ENCODE assay signal across 14 mouse cellular contexts in the genomic region with DNA sequence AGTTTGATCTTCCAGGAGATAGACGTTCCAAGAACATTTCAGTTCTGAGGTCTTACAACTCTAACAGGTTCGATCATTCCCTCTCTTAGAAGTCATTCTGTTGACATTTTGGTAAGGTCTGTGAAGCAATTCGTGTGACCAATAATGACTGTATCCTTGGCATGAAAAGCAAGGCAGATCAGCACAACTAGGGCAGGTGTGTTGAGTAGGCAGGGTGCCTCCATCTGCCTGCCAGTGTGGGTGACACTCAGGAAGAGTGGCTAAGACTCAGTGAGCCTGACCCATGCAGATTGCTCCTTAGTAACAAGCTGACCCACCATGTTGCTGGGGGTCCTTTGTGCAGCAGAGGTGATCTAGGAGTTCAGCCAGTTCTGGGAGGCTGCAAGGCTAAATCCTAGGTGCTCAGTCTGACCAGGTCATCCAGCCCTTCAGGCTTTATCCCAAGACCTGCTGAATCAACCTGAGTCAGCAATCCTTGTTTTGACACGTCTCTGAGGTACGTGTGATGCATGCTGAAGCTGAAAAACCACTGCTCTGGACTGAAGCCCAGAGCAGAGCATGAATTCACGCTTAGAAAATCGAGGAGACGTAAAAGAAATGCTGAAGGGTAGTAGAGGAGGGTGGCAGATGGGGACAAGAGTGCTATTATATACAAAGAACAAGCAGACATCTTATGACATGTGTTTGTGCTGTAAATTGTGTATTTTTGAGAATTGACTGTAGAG.
DNase-seq lines count a peak whose midpoint lies in the region; ATAC-seq lines count a peak whose summit lies in the region.
"Had no signal": no experiment of that assay in that cellular context is flagged by ENCODE, and none has a peak within 500 bp of the region (broad histone marks: within the 10 kb centered on the region; RNA-seq: fewer than 3 reads in every experiment).

No protein-coding gene starts in this region.

- H3K27me3 ChIP-seq in hindbrain, embryonic 15.5 days, result no peaks in the 10 kb centered on the region
- no peaks in the 10 kb centered on the region for H3K27me3 ChIP-seq in hindbrain, embryonic 12.5 days
- H3K27me3 ChIP-seq: limb, embryonic 13.5 days had no signal

- no peak overlapping the region for H3K27ac ChIP-seq in hindbrain, embryonic 15.5 days (replicated peaks)
- no peak overlapping the region for H3K27ac ChIP-seq in hindbrain, embryonic 12.5 days
- H3K27ac ChIP-seq: limb, embryonic 13.5 days had no signal

- no peak overlapping the region for H3K4me2 ChIP-seq in hindbrain, embryonic 15.5 days
- no peak overlapping the region for H3K4me2 ChIP-seq in hindbrain, embryonic 12.5 days (replicated peaks)
- H3K4me2 ChIP-seq: limb, embryonic 13.5 days had no signal

- peak; percentile 34; the same call in 1 of the 2 replicates for ATAC-seq in hindbrain, embryonic 15.5 days (ENCODE audit: low FRiP score, low read depth)
- no peak for ATAC-seq in hindbrain, embryonic 12.5 days (ENCODE audit: low FRiP score)
- no peak for ATAC-seq in monocyte, adult 5-6 weeks (replicated peaks; ENCODE audit: insufficient number of reproducible peaks, low FRiP score, low TSS enrichment, poor library complexity, severe bottlenecking)

- H3K4me3 ChIP-seq in hindbrain, embryonic 15.5 days, result no peak overlapping the region
- no peak overlapping the region for H3K4me3 ChIP-seq in hindbrain, embryonic 12.5 days
- H3K4me3 ChIP-seq: limb, embryonic 13.5 days; myocyte had no signal

- H3K36me3 ChIP-seq in hindbrain, embryonic 15.5 days, result no peaks in the 10 kb centered on the region
- no peaks in the 10 kb centered on the region for H3K36me3 ChIP-seq in hindbrain, embryonic 12.5 days
- H3K36me3 ChIP-seq: G1E; limb, embryonic 13.5 days had no signal

- DNase-seq in urinary bladder, postnatal 36 days (ENCODE audit: low spot score in 2 of 2), result peak; percentile 3 to 10
- DNase-seq in urinary bladder, postnatal 25 days (ENCODE audit: low spot score), result no peak
- peak; percentile 17 to 31 for DNase-seq in frontal cortex, postnatal 36 days (ENCODE audit: low spot score in 2 of 2)
- no peak for DNase-seq in neural tube, embryonic 10.5 days (ENCODE audit: extremely low spot score, low spot score)
- DNase-seq in kidney, postnatal 10 days, result no peak
- DNase-seq: adrenal gland, adult 8-10 months; kidney, adult 18-20 months; thymus, adult 18-20 months had no signal

- H3K9ac ChIP-seq in hindbrain, embryonic 15.5 days, result no peak overlapping the region
- no peak overlapping the region for H3K9ac ChIP-seq in hindbrain, embryonic 12.5 days
- H3K9ac ChIP-seq: limb, embryonic 13.5 days had no signal

- H3K9me3 ChIP-seq in hindbrain, embryonic 15.5 days, result no peaks in the 10 kb centered on the region
- no peaks in the 10 kb centered on the region for H3K9me3 ChIP-seq in hindbrain, embryonic 12.5 days (replicated peaks)
- H3K9me3 ChIP-seq: limb, embryonic 13.5 days had no signal

- 68% methylated on average over 8 of the region's 8 CpGs for WGBS in hindbrain, embryonic 15.5 days
- WGBS in hindbrain, embryonic 12.5 days, result 81% methylated on average over 8 of the region's 8 CpGs

- no peaks in the 10 kb centered on the region for H3K4me1 ChIP-seq in hindbrain, embryonic 15.5 days (replicated peaks)
- no peaks in the 10 kb centered on the region for H3K4me1 ChIP-seq in hindbrain, embryonic 12.5 days

Comparison
In these comparisons a context has a peak if more than half of its experiments do, and no peak if none do; other contexts are left out.
1. DNase-seq: peak in urinary bladder, postnatal 36 days (2 of 2) and frontal cortex, postnatal 36 days (2 of 2); none in urinary bladder, postnatal 25 days (single experiment), neural tube, embryonic 10.5 days (single experiment) and kidney, postnatal 10 days (single experiment).